Mouse (Mus musculus): Measurements from ENCODE around the gene Trpv2.

DNA sequence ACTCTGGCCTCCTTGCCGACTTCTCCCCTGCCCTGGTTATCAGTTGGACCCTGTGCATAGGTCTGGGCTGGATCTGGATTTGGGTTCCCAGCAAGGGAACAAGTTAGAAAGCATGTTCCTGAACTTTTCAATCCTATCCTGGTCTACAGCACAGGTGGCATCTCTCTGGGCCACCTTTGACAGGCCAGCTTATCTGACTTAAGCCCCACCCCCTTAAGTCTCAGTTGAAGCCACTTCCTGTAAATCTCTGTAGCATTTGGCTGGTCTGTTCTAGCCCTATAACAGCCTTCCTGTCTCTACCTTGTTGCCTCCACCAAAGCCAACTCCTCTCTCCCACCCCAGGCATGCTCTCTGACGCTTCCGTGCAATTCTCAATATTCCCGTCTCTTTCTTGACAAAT, 24.3 kb downstream of the Trpv2 start:
- no peak for TF ChIP-seq CTCF (conservative IDR thresholded peaks at IDR 0.05; ENCODE audit: insufficient read depth, insufficient read length, low read depth, low read length)
- TF ChIP-seq POLR2A (IDR thresholded peaks at IDR 0.05; ENCODE audit: low read depth, low read length), result no peak
